Mouse (Mus musculus) heart, embryonic 14.5 days (tissue): ENCODE results near the gene Psmc3ip. TPM values are rescaled to one million over a fixed set of nuclear protein-coding genes. Genes with fewer than 3 reads are reported as not detected.

Experiments used
- ATAC-seq: fragments of 200-750 bp; cut with Nextera tagmentation; 2 replicates; pipeline ENCODE4 v1.8.0; 2017; ENCODE audit warnings: low read depth, moderate TSS enrichment; ENCODE audit not compliant: insufficient number of reproducible peaks, insufficient read depth, low FRiP score
- H3K27ac ChIP-seq, 2 experiments: fragments of 200-500 bp in 1 of 2; fragments of 300-500 bp in 1 of 2; sonication (generic) in 1 of 2; replicated peaks in 1 of 2; 2 replicates each; pipeline ENCODE4 v1.5.1; 2012 to 2014; ENCODE audit warnings: low read depth in 2 of 2, low read length in 2 of 2, control low read depth in 1 of 2, mild to moderate bottlenecking in 1 of 2, mixed read lengths in 1 of 2; ENCODE audit not compliant: control insufficient read depth in 1 of 2, insufficient read depth in 1 of 2
- H3K27me3 ChIP-seq: fragments of 300-500 bp; sonication (generic); 2 replicates; pipeline ENCODE4 v1.6.1; 2014; ENCODE audit warnings: mild to moderate bottlenecking, low read length, control low read depth; ENCODE audit not compliant: control insufficient read depth, insufficient read depth
- H3K36me3 ChIP-seq: fragments of 300-500 bp; sonication (generic); 2 replicates; pipeline ENCODE4 v1.6.1; 2014; ENCODE audit warnings: mild to moderate bottlenecking, control low read depth, low read length, mixed read lengths; ENCODE audit not compliant: control insufficient read depth, insufficient read depth
- H3K4me1 ChIP-seq, 2 experiments: fragments of 200-500 bp in 1 of 2; fragments of 300-500 bp in 1 of 2; sonication (generic) in 1 of 2; 2 replicates each; pipeline ENCODE4 v1.6.1; 2012 to 2014; ENCODE audit warnings: low read length in 2 of 2, control low read depth in 1 of 2, mixed read lengths in 1 of 2; ENCODE audit not compliant: control insufficient read depth in 2 of 2, insufficient read depth in 2 of 2
- H3K4me2 ChIP-seq: fragments of 300-500 bp; sonication (generic); 2 replicates; pipeline ENCODE4 v1.6.1; 2014; ENCODE audit warnings: mild to moderate bottlenecking, low read length
- H3K4me3 ChIP-seq, 2 experiments: fragments of 200-500 bp in 1 of 2; fragments of 300-500 bp in 1 of 2; sonication (generic) in 1 of 2; 2 replicates each; pipeline ENCODE4 v1.5.1; 2012 to 2014; ENCODE audit warnings: low read length in 2 of 2, mild to moderate bottlenecking in 2 of 2, control low read depth in 1 of 2, low read depth in 1 of 2, moderate library complexity in 1 of 2; ENCODE audit not compliant: control insufficient read depth in 1 of 2, insufficient read depth in 1 of 2
- H3K9ac ChIP-seq: fragments of 300-500 bp; sonication (generic); 2 replicates; pipeline ENCODE4 v1.6.1; 2014; ENCODE audit warnings: mild to moderate bottlenecking, low read length
- H3K9me3 ChIP-seq: fragments of 300-500 bp; sonication (generic); 2 replicates; pipeline ENCODE4 v1.6.1; 2016; ENCODE audit warnings: low read length, control low read depth; ENCODE audit not compliant: control insufficient read depth
- WGBS: fragments of 180-500 bp; shearing (Covaris S2); extraction: QIAGEN DNeasy Blood & Tissue Kit; methylation state at CpG from one replicate; pipeline ENCODE4 v1.1.7; 2014; 5-methylcytosine and 5-hydroxymethylcytosine counted together
- polyA plus RNA-seq: library from polyadenylated mRNA; unstranded; fragments of >200 nt; fragmentation: Nextera tagmentation; extraction: Ambion mirVana; gene quantifications from 2 replicates; pipeline ENCODE4 v1.2.1, GENCODE M21; 2014

Psmc3ip gene
- polyA plus RNA-seq = 22.8 and 22.9 TPM in 2 replicates

DNA sequence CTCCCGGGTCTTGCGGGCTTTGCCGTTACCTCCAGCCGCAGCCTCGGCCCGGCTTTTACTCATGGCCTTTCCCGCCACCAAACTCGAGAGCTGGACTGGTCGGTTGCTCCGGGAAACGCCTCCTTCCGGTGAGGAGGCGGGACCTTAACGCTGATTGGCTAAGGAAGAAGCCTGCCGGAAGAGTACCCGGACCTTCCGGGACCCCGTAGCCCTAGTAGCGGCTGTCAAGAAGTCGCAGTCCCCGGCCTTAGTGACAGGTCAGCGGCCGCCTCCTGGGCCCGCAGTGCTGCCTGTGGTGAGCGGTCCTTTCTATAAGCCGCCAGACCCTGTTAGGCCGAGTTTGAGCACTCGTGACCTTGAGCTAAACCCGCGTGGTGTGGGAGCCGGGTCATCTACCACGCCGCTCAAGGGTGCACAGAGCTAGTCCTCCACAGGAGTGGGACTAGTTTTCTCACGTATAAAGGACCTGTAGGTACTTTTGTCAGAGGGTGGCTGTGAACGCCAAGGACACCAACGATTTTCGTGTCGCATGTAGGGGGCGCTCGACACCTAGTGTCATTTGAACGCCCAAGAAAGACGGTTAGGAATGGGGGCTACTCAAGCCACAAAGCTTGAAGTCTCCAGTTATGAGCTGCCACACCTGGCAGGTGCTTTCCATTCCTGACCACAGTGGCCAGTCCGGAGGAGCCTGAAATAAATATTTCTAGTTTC is at the start of gene Psmc3ip:
Gene Psmc3ip, minus strand, starts transcription at position 123 of the 711 bp plus-strand sequence.
- Histone ChIP-seq H3K4me3 (peak within 1 kb of the TSS; percentile 57 to 73), H3K4me2 (peak within 1 kb of the TSS; percentile 91), H3K36me3 (peaks cover 75% of the 10 kb centered on the region), H3K9ac (peak within 1 kb of the TSS; percentile 90), H3K27me3 (no peaks in the 10 kb centered on the region), H3K27ac (peak within 1 kb of the TSS; percentile 89 to 99), H3K9me3 (no peaks in the 10 kb centered on the region), H3K4me1 (peaks cover 5 to 7% of the 10 kb centered on the region in 2 experiments; a peak in 3 of 4 replicates)
- peak; percentile 88 for ATAC-seq
- WGBS = under 1% methylated on average over 43 of the region's 43 CpGs

DNA sequence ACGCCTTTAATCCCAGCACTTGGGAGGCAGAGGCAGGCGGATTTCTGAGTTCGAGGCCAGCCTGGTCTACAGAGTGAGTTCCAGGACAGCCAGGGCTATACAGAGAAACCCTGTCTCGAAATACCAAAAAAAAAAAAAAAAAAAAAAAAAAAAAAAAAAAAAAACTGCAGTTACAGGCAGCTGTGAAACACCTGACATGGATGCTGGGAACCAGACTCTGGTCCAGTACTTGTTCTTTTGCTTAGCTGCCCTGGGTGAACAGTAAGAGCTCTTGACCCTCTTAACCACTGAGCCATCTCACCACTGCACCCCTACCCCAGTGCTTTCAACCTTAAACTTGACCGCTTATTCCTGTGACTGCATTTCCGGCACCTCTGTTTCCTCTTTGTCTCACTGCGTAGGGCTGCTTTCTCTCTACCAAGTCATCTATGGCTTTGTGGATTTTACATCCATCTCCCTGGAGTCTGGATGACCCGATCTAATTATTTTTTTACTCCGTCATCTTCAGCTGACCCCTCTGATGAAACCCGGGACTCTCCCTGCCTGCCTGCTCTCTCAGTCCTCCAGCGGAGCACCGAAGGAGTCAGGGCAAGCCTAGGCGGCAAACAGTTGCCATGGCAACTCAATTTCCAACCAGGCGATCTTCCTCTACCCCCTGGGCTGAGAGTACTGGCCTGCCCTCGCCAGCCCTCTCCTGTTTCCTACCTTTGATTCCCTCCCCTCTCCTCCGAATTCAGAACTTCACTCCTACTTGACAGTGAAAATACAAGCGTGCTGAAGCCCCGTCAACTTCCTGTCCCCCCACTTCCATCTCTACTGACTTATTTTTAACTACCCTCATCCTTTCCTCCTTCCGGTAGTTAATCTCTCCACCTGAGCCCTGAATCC is 48.3 kb upstream of the Psmc3ip start:
- H3K27ac ChIP-seq = no peak overlapping the region
- H3K36me3 ChIP-seq = no peaks in the 10 kb centered on the region
- H3K4me2 ChIP-seq = peak overlapping the region; percentile 65
- no peaks in the 10 kb centered on the region for H3K27me3 ChIP-seq
- peak overlapping the region; percentile 7 to 32 for H3K4me3 ChIP-seq
- H3K9ac ChIP-seq = peak overlapping the region; percentile 54; the same call in 1 of the 2 replicates
- no peaks in the 10 kb centered on the region for H3K9me3 ChIP-seq
- ATAC-seq = no peak
- WGBS = 25% methylated on average over 18 of the region's 19 CpGs
- peaks cover 13 to 20% of the 10 kb centered on the region in 2 experiments for H3K4me1 ChIP-seq

DNA sequence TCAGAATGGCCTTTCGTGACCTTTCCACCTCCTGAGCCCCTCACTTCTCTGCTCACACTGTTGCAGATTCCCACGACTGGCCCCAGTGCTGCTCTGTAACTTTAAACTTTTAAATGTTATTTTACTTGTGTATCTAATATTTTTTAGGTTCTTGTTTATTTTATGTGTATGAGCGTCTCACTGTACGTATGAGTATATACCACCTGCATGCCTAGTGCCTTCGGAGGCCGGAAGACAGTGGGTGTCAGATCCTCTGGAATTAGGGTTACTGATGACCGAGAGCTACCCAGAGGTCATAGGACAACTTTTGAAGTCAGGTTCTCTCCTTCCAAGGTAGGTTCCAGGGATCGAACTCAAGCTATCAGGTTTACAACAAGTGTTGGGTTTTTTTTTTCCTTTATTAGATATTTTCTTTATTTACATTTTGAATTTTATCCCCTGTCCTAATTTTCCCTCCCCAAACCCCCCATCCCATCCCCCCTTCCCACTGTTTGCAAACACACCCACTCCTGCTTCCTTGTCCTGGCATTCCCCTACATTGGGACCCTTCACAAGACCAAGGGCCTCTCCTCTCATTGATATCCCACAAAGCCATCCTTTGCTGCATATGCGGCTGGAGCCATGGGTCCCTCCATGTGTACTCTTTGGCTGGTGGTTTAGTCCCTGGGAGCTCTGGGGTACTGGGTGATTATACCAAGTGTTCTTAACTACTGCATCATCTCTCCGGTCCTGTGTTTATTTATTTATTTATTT is 47.2 kb upstream of the Psmc3ip start:
- Histone ChIP-seq H3K27ac (no peak overlapping the region), H3K4me1 (peaks cover 14 to 23% of the 10 kb centered on the region in 2 experiments), H3K36me3 (no peaks in the 10 kb centered on the region), H3K9me3 (no peaks in the 10 kb centered on the region), H3K9ac (no peak overlapping the region), H3K27me3 (no peaks in the 10 kb centered on the region), H3K4me2 (no peak overlapping the region), H3K4me3 (no peak overlapping the region)
- no peak for ATAC-seq
- WGBS = 84% methylated on average over 10 of the region's 10 CpGs

DNA sequence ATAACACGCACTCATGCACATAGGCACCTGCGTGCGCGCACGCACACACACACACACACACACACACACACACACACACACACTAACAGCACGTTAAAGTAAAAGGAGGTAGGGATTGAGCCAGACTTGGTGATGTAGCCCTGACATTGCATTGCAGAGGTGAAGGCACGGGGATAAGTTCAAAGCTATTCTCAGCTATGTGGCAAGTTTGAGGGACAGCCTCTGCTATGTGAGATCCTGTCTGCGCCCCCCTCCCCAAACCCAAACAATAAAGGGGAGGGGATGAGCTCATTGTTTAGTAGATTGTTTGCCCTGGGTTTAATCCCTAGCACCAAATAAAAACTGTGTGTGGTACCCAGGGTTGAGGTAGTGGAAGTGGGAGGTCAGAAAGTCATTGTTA is 45.9 kb upstream of the Psmc3ip start:
- Histone ChIP-seq H3K9me3 (no peaks in the 10 kb centered on the region), H3K27ac (peak overlapping the region; percentile 70 to 84), H3K4me3 (no peak overlapping the region), H3K27me3 (no peaks in the 10 kb centered on the region), H3K4me2 (no peak overlapping the region), H3K9ac (0 out of 2 replicates have a peak overlapping the region, but pooled peaks have one; percentile 65), H3K4me1 (peaks cover 14 to 23% of the 10 kb centered on the region in 2 experiments), H3K36me3 (no peaks in the 10 kb centered on the region)
- no peak for ATAC-seq
- 77% methylated on average over 8 of the region's 8 CpGs for WGBS

DNA sequence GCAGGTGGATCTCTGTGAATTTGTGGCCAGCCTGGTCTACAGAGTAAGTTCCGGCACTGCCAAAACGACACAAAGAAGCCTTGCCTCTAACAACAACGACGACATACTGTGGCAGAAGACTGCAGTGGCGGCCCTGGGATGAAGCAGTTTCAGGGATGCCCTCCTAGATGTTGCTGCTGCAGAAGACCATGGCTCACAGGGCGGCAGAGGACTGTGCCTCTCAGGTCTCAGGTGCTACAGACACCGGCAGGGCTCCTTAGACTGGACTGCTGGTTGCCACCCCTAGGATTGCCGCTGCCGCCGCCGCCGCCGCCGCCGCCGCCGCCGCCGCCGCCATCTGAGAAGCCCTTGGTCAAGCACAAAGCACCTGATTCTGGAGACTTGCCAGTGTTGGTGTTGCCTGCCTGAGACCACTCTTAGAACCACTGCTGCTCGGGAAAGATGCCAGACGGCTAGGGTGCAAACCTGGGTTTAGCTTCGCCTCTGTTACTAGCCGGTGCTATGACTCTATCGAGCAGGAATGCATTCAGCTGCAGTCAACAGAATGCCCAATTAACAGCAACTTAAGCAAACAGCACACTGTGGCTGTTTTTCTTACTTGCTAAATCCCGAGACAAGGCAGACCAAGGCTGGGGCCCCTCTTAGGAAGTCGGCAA is 45.1 kb upstream of the Psmc3ip start:
- peak overlapping the region; percentile 61 for H3K4me2 ChIP-seq
- H3K9ac ChIP-seq = peak overlapping the region; percentile 65
- H3K4me1 ChIP-seq = peaks cover 14 to 23% of the 10 kb centered on the region in 2 experiments
- no peaks in the 10 kb centered on the region for H3K9me3 ChIP-seq
- H3K27me3 ChIP-seq = no peaks in the 10 kb centered on the region
- ATAC-seq = peak; percentile 71; the same call in 1 of the 2 replicates
- peak overlapping the region; percentile 83 to 84 for H3K27ac ChIP-seq
- no peaks in the 10 kb centered on the region for H3K36me3 ChIP-seq
- 20% methylated on average over 27 of the region's 27 CpGs for WGBS
- H3K4me3 ChIP-seq = peak overlapping the region; percentile 32 to 39

DNA sequence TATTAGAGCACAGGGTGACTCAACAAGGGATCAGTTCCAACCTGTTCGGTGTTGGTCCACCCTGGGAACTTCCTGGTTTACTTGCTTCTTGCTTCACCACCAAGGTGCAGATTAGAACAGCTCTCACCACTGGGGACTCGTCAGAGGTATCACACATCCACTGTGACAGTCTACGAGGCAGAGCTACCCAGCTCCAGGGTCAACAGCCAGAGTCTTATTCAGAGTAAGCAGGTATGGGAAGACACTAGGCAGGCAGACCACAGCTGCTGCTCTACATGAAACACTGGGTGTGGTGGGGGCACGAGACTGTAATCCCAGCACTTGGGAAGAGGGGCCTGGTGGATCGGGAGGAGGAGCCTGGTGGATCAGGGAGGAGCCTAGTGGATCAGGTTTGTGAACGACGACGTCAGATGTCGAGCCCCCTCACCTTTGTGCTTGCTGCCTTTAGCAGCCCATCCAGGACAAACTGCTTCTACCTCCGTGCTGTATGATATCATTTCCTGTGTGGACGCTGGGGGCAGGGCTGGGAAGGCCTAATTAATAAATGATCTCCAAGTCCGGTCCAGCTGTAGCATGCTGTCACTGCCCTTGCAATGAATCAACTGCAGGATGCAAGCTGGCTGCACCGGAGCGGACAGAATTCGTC is 43.4 kb upstream of the Psmc3ip start:
- H3K9ac ChIP-seq = peak overlapping the region; percentile 31; the same call in 1 of the 2 replicates
- 0 out of 2 replicates have a peak, but pooled peaks have one; percentile 27 for ATAC-seq
- H3K27ac ChIP-seq = no peak overlapping the region
- H3K9me3 ChIP-seq = no peaks in the 10 kb centered on the region
- peaks cover 17 to 21% of the 10 kb centered on the region in 2 experiments for H3K4me1 ChIP-seq
- H3K36me3 ChIP-seq = no peaks in the 10 kb centered on the region
- peak overlapping the region; percentile 34 for H3K4me2 ChIP-seq
- H3K4me3 ChIP-seq = no peak overlapping the region
- 36% methylated on average over 15 of the region's 15 CpGs for WGBS
- no peaks in the 10 kb centered on the region for H3K27me3 ChIP-seq
